Mouse (Mus musculus) kidney, postnatal 25 days (tissue): ENCODE data around the gene Tmem106c.

Source experiments
- DNase-seq, 2 experiments: peaks; one replicate each; pipeline ENCODE4 v3.0.0; 2021; ENCODE audit warnings: mixed read lengths in 2 of 2

Tmem106c gene

GRCm38 (mm10) chr15:97952889-97953189 lies 11.2 kb upstream of the Tmem106c start:
- DNase-seq, result peak in 1 of 2 experiments; percentile 68

- peak in 1 of 2 experiments; percentile 49 for DNase-seq
Observed at GRCm38 (mm10) chr15:97954671-97955070, 9.3 kb upstream of the Tmem106c start.

- peak in 1 of 2 experiments; percentile 34 for DNase-seq
Observed at GRCm38 (mm10) chr15:97955286-97955685, 8.7 kb upstream of the Tmem106c start.

GRCm38 (mm10) chr15:97955742-97956141 lies 8.3 kb upstream of the Tmem106c start:
- peak in 1 of 2 experiments; percentile 13 for DNase-seq

GRCm38 (mm10) chr15:97956416-97956815 lies 7.6 kb upstream of the Tmem106c start:
- peak in 1 of 2 experiments; percentile 33 for DNase-seq

- DNase-seq, result peak in 1 of 2 experiments; percentile 27
Observed at GRCm38 (mm10) chr15:97963329-97963988, 541 bp upstream of the Tmem106c start.

GRCm38 (mm10) chr15:97964836-97965187 lies 812 bp downstream of the Tmem106c start:
- DNase-seq, result peak in 1 of 2 experiments; percentile 50

- DNase-seq, result peak in 1 of 2 experiments; percentile 28
Observed at GRCm38 (mm10) chr15:97965311-97966045, 1.5 kb downstream of the Tmem106c start.

GRCm38 (mm10) chr15:97970299-97970698 lies 6.3 kb downstream of the Tmem106c start:
- peak; percentile 55 to 56 for DNase-seq

GRCm38 (mm10) chr15:97972580-97972979 lies 8.6 kb downstream of the Tmem106c start:
- DNase-seq, result no peak

- DNase-seq, result no peak
Observed at GRCm38 (mm10) chr15:97973248-97974005, 9.4 kb downstream of the Tmem106c start.

GRCm38 (mm10) chr15:97981560-97981959 lies 17.6 kb downstream of the Tmem106c start:
- DNase-seq, result no peak

- DNase-seq, result no peak
Observed at GRCm38 (mm10) chr15:97989544-97989943, 25.5 kb downstream of the Tmem106c start.

GRCm38 (mm10) chr15:97990124-97990523 lies 26.1 kb downstream of the Tmem106c start:
- no peak for DNase-seq

GRCm38 (mm10) chr15:97990721-97991120 lies 26.7 kb downstream of the Tmem106c start:
- no peak for DNase-seq

- DNase-seq, result no peak
Observed at GRCm38 (mm10) chr15:97991285-97991895, 27.4 kb downstream of the Tmem106c start.

- DNase-seq, result no peak
Observed at GRCm38 (mm10) chr15:97992027-97992711, 28.2 kb downstream of the Tmem106c start.

- DNase-seq, result peak; percentile 87 to 93
Observed at GRCm38 (mm10) chr15:97992712-97993286, 28.8 kb downstream of the Tmem106c start.

- no peak for DNase-seq
Observed at GRCm38 (mm10) chr15:97996716-97997256, 32.8 kb downstream of the Tmem106c start.

- no peak for DNase-seq
Observed at GRCm38 (mm10) chr15:97999546-97999945, 35.5 kb downstream of the Tmem106c start.

- no peak for DNase-seq
Observed at GRCm38 (mm10) chr15:97999991-98000390, 36.0 kb downstream of the Tmem106c start.
